Mouse (Mus musculus) forebrain, embryonic 11.5 days (tissue): ENCODE data around the gene Agbl1. TPM values are rescaled to one million over a fixed set of nuclear protein-coding genes. Genes with fewer than 3 reads are reported as not detected.
"Not testable (repeated sequence)": the region's sequence is repeated elsewhere in the genome, so short reads cannot be mapped to it uniquely, and the experiment has no call there.

Experiments used
- ATAC-seq: fragments of 200-750 bp; cut with Nextera tagmentation; replicated peaks from 2 replicates; pipeline ENCODE4 v1.8.0; 2017; ENCODE audit warnings: moderate TSS enrichment; ENCODE audit not compliant: low FRiP score
- DNase-seq: peaks from one replicate; pipeline ENCODE4 v3.0.0-alpha.2; 2017; ENCODE audit warnings: low spot score
- H3K27ac ChIP-seq: fragments of 300-500 bp; sonication (generic); 2 replicates; pipeline ENCODE4 v1.5.1; 2014; ENCODE audit warnings: low read depth, low read length
- H3K27me3 ChIP-seq: fragments of 300-500 bp; sonication (generic); 2 replicates; pipeline ENCODE4 v1.6.1; 2014; ENCODE audit warnings: mild to moderate bottlenecking, low read length, mixed read lengths; ENCODE audit not compliant: control insufficient read depth, insufficient read depth
- H3K36me3 ChIP-seq: fragments of 300-500 bp; sonication (generic); 2 replicates; pipeline ENCODE4 v1.6.1; 2014; ENCODE audit warnings: mild to moderate bottlenecking, low read length, moderate library complexity, mixed read lengths; ENCODE audit not compliant: control insufficient read depth, insufficient read depth
- H3K4me1 ChIP-seq: fragments of 300-500 bp; sonication (generic); replicated peaks from 2 replicates; pipeline ENCODE4 v1.6.1; 2014; ENCODE audit warnings: low read length, mixed read lengths; ENCODE audit not compliant: control insufficient read depth, insufficient read depth
- H3K4me2 ChIP-seq: fragments of 300-500 bp; sonication (generic); 2 replicates; pipeline ENCODE4 v1.6.1; 2014; ENCODE audit warnings: low read depth, mild to moderate bottlenecking, low read length, moderate library complexity, mixed read lengths; ENCODE audit not compliant: severe bottlenecking
- H3K4me3 ChIP-seq: fragments of 300-500 bp; sonication (generic); 2 replicates; pipeline ENCODE4 v1.5.1; 2014; ENCODE audit warnings: low read depth, low read length
- H3K9ac ChIP-seq: fragments of 300-500 bp; sonication (generic); 2 replicates; pipeline ENCODE4 v1.6.1; 2014; ENCODE audit warnings: low read length
- H3K9me3 ChIP-seq: fragments of 300-500 bp; sonication (generic); 2 replicates; pipeline ENCODE4 v1.6.1; 2016; ENCODE audit warnings: low read length, mixed read lengths; ENCODE audit not compliant: control insufficient read depth
- WGBS: fragments of 180-500 bp; shearing (Covaris S2); extraction: QIAGEN DNeasy Blood & Tissue Kit; methylation state at CpG from one replicate; pipeline ENCODE4 v1.1.7; 2014; 5-methylcytosine and 5-hydroxymethylcytosine counted together
- polyA plus RNA-seq: library from polyadenylated mRNA; unstranded; fragments of >200 nt; fragmentation: Nextera tagmentation; extraction: Ambion mirVana; gene quantifications from 2 replicates; pipeline ENCODE4 v1.2.1, GENCODE M21; 2014

Gene Agbl1
- polyA plus RNA-seq, 1 experiment from 2014 or later = 0.07 TPM

GRCm38 (mm10) chr7:76237497-76237896 lies 7.8 kb downstream of the Agbl1 start:
- ATAC-seq = no peak
- no peaks in the 10 kb centered on the region for H3K4me1 ChIP-seq

GRCm38 (mm10) chr7:76244839-76245238 lies 15.2 kb downstream of the Agbl1 start:
- 93% methylated on average over 18 of the region's 18 CpGs for WGBS
- not testable (repeated sequence) for H3K27ac ChIP-seq, ATAC-seq, H3K9me3 ChIP-seq, H3K9ac ChIP-seq, H3K4me3 ChIP-seq, H3K4me1 ChIP-seq, H3K27me3 ChIP-seq, H3K36me3 ChIP-seq, H3K4me2 ChIP-seq, DNase-seq

More at GRCm38 (mm10) chr7:76237497-76237896, 7.8 kb downstream of the Agbl1 start:
- Histone ChIP-seq H3K4me2 (no peak overlapping the region), H3K9me3 (no peaks in the 10 kb centered on the region), H3K27ac (no peak overlapping the region), H3K27me3 (no peaks in the 10 kb centered on the region), H3K4me3 (no peak overlapping the region), H3K36me3 (no peaks in the 10 kb centered on the region), H3K9ac (no peak overlapping the region)
- DNase-seq = no peak
- WGBS = 87% methylated on average over 4 of the region's 4 CpGs

- no peak for DNase-seq
- Histone ChIP-seq H3K27ac (no peak overlapping the region), H3K9ac (no peak overlapping the region), H3K36me3 (no peaks in the 10 kb centered on the region), H3K27me3 (no peaks in the 10 kb centered on the region), H3K4me3 (no peak overlapping the region), H3K9me3 (no peaks in the 10 kb centered on the region), H3K4me1 (no peaks in the 10 kb centered on the region), H3K4me2 (no peak overlapping the region)
- ATAC-seq = no peak
These were observed 45.4 kb downstream of the Agbl1 start for GRCm38 (mm10) chr7:76275061-76275460.

GRCm38 (mm10) chr7:76282831-76283230 lies 53.1 kb downstream of the Agbl1 start:
- Histone ChIP-seq H3K9ac (no peak overlapping the region), H3K9me3 (no peaks in the 10 kb centered on the region), H3K36me3 (no peaks in the 10 kb centered on the region), H3K4me2 (no peak overlapping the region), H3K4me3 (no peak overlapping the region), H3K27me3 (no peaks in the 10 kb centered on the region), H3K27ac (no peak overlapping the region), H3K4me1 (no peaks in the 10 kb centered on the region)
- WGBS = 61% methylated on average over 2 of the region's 2 CpGs
- ATAC-seq (no peak), DNase-seq (no peak)

- Histone ChIP-seq H3K9me3 (no peaks in the 10 kb centered on the region), H3K4me3 (no peak overlapping the region), H3K4me1 (no peaks in the 10 kb centered on the region), H3K4me2 (no peak overlapping the region), H3K27ac (no peak overlapping the region), H3K9ac (no peak overlapping the region), H3K27me3 (no peaks in the 10 kb centered on the region), H3K36me3 (no peaks in the 10 kb centered on the region)
- 81% methylated on average over 3 of the region's 3 CpGs for WGBS
- ATAC-seq = no peak
- DNase-seq = no peak
These were observed 57.8 kb downstream of the Agbl1 start for GRCm38 (mm10) chr7:76287531-76287930.

- Histone ChIP-seq H3K9me3 (no peaks in the 10 kb centered on the region), H3K4me2 (no peak overlapping the region), H3K36me3 (no peaks in the 10 kb centered on the region), H3K4me3 (no peak overlapping the region), H3K27ac (no peak overlapping the region), H3K4me1 (no peaks in the 10 kb centered on the region), H3K9ac (no peak overlapping the region), H3K27me3 (no peaks in the 10 kb centered on the region)
- 83% methylated on average over 4 of the region's 4 CpGs for WGBS
- DNase-seq (no peak), ATAC-seq (no peak)
These were observed 92.3 kb downstream of the Agbl1 start for GRCm38 (mm10) chr7:76321866-76322553.

GRCm38 (mm10) chr7:76326091-76326490 lies 96.4 kb downstream of the Agbl1 start:
- no peaks in the 10 kb centered on the region for H3K4me1 ChIP-seq
- H3K9me3 ChIP-seq = no peaks in the 10 kb centered on the region
- ATAC-seq (no peak), DNase-seq (no peak)
- H3K27ac ChIP-seq = no peak overlapping the region
- no peaks in the 10 kb centered on the region for H3K27me3 ChIP-seq
- no peaks in the 10 kb centered on the region for H3K36me3 ChIP-seq
- no peak overlapping the region for H3K4me3 ChIP-seq
- 86% methylated on average over 2 of the region's 2 CpGs for WGBS
- no peak overlapping the region for H3K4me2 ChIP-seq
- H3K9ac ChIP-seq = no peak overlapping the region

GRCm38 (mm10) chr7:76339308-76339707 lies 109.6 kb downstream of the Agbl1 start:
- Histone ChIP-seq H3K27ac (no peak overlapping the region), H3K4me2 (no peak overlapping the region), H3K9ac (no peak overlapping the region), H3K36me3 (no peaks in the 10 kb centered on the region), H3K4me3 (no peak overlapping the region), H3K9me3 (no peaks in the 10 kb centered on the region), H3K27me3 (no peaks in the 10 kb centered on the region), H3K4me1 (no peaks in the 10 kb centered on the region)
- ATAC-seq = no peak
- no peak for DNase-seq
- WGBS = 95% methylated on average over 4 of the region's 4 CpGs

- Histone ChIP-seq H3K4me1 (no peaks in the 10 kb centered on the region), H3K27me3 (no peaks in the 10 kb centered on the region), H3K36me3 (no peaks in the 10 kb centered on the region), H3K4me3 (no peak overlapping the region), H3K4me2 (no peak overlapping the region), H3K27ac (no peak overlapping the region), H3K9me3 (no peaks in the 10 kb centered on the region), H3K9ac (no peak overlapping the region)
- DNase-seq = no peak
- WGBS = 100% methylated on average over 1 of the region's 1 CpGs
- ATAC-seq = no peak
These were observed 111.9 kb downstream of the Agbl1 start for GRCm38 (mm10) chr7:76341601-76342000.
